In genomic region chr5:64536393-64537112, GRCm38 (mm10) we compare ENCODE assay signal across 9 mouse cellular contexts.
DNase-seq lines count a peak whose midpoint lies in the region; ATAC-seq and TF ChIP-seq lines count a peak whose summit lies in the region.
"Had no signal": no experiment of that assay in that cellular context is flagged by ENCODE, and none has a peak within 500 bp of the region (broad histone marks: within the 10 kb centered on the region; RNA-seq: fewer than 3 reads in every experiment).

No protein-coding gene starts in this region.

- no peak for DNase-seq in liver, embryonic 11.5 days (ENCODE audit: low spot score)
- peak; percentile 42 for DNase-seq in embryo, embryonic 10.5 days (ENCODE audit: low spot score)
- peak; percentile 36 for DNase-seq in heart, postnatal 25 days (ENCODE audit: low spot score)
- DNase-seq in lung, embryonic 14.5 days = peak; percentile 91
- no peak for DNase-seq in spleen, adult 18-20 months
- no peak for DNase-seq in thymus, adult 2 months

- no peaks in the 10 kb centered on the region for H3K4me1 ChIP-seq in liver, embryonic 15.5 days (replicated peaks)
- 0 out of 2 replicates have a peak, but pooled peaks cover 2% of the 10 kb centered on the region for H3K4me1 ChIP-seq in liver, embryonic 11.5 days (replicated peaks; ENCODE audit: control insufficient read depth, insufficient read depth, low read length)
- peaks cover 22% of the 10 kb centered on the region; the same call in 1 of the 2 replicates for H3K4me1 ChIP-seq in lung, embryonic 14.5 days (ENCODE audit: insufficient read depth)
- H3K4me1 ChIP-seq in thymus, adult 2 months (replicated peaks; ENCODE audit: control insufficient read depth, insufficient read depth, low read length) = peaks cover 4% of the 10 kb centered on the region; the same call in 1 of the 2 replicates

- no peak for ATAC-seq in liver, embryonic 15.5 days (ENCODE audit: insufficient read depth)
- no peak for ATAC-seq in liver, embryonic 11.5 days (replicated peaks; ENCODE audit: low FRiP score)
- ATAC-seq in lung, embryonic 14.5 days (ENCODE audit: insufficient read depth) = peak; percentile 98
- no peak for ATAC-seq in cerebellum, adult (ENCODE audit: insufficient number of reproducible peaks, low FRiP score, low TSS enrichment)

- 63% methylated on average over 20 of the region's 20 CpGs for WGBS in liver, embryonic 15.5 days (ENCODE audit: insufficient replicate concordance)
- 64% methylated on average over 20 of the region's 20 CpGs for WGBS in liver, embryonic 11.5 days
- 20% methylated on average over 20 of the region's 20 CpGs for WGBS in lung, embryonic 14.5 days
- 91% methylated on average over 20 of the region's 20 CpGs for WGBS in thymus, adult 2 months

- H3K27ac ChIP-seq in liver, embryonic 15.5 days (replicated peaks) = no peak overlapping the region
- H3K27ac ChIP-seq in liver, embryonic 11.5 days (ENCODE audit: low read depth, low read length) = no peak overlapping the region
- no peak overlapping the region; the same call in 1 of the 2 replicates for H3K27ac ChIP-seq in lung, embryonic 14.5 days (ENCODE audit: low read depth)
- H3K27ac ChIP-seq in thymus, adult 2 months (ENCODE audit: control insufficient read depth, insufficient read depth, low read length) = no peak overlapping the region
- H3K27ac ChIP-seq: neural tube, embryonic 12.5 days had no signal

- H3K4me2 ChIP-seq in liver, embryonic 15.5 days = peak overlapping the region; percentile 12; the same call in 1 of the 2 replicates
- no peak overlapping the region for H3K4me2 ChIP-seq in liver, embryonic 11.5 days
- peak overlapping the region; percentile 46 for H3K4me2 ChIP-seq in lung, embryonic 14.5 days
- H3K4me2 ChIP-seq: neural tube, embryonic 12.5 days had no signal

- no peaks in the 10 kb centered on the region for H3K27me3 ChIP-seq in liver, embryonic 15.5 days
- H3K27me3 ChIP-seq in liver, embryonic 11.5 days (replicated peaks; ENCODE audit: control insufficient read depth, insufficient read depth, low read length) = no peaks in the 10 kb centered on the region
- no peaks in the 10 kb centered on the region for H3K27me3 ChIP-seq in lung, embryonic 14.5 days (ENCODE audit: insufficient read depth, low read length)
- no peaks in the 10 kb centered on the region for H3K27me3 ChIP-seq in thymus, adult 2 months (ENCODE audit: control insufficient read depth, insufficient read depth, low read length)
- H3K27me3 ChIP-seq: neural tube, embryonic 12.5 days had no signal

- TF ChIP-seq POLR2A in thymus, adult 2 months (IDR thresholded peaks at IDR 0.05; ENCODE audit: control insufficient read depth, extremely low read depth, insufficient read depth, low read length, poor library complexity) = no peak

- no peaks in the 10 kb centered on the region for H3K9me3 ChIP-seq in liver, embryonic 15.5 days (replicated peaks)
- H3K9me3 ChIP-seq in liver, embryonic 11.5 days (ENCODE audit: control insufficient read depth, low read length) = no peaks in the 10 kb centered on the region
- H3K9me3 ChIP-seq in lung, embryonic 14.5 days (ENCODE audit: low read depth, low read length) = no peaks in the 10 kb centered on the region
- H3K9me3 ChIP-seq: neural tube, embryonic 12.5 days had no signal

- H3K36me3 ChIP-seq in liver, embryonic 15.5 days (replicated peaks) = no peaks in the 10 kb centered on the region
- no peaks in the 10 kb centered on the region for H3K36me3 ChIP-seq in liver, embryonic 11.5 days (ENCODE audit: control insufficient read depth, insufficient read depth, low read length)
- H3K36me3 ChIP-seq in lung, embryonic 14.5 days (ENCODE audit: insufficient read depth) = no peaks in the 10 kb centered on the region
- H3K36me3 ChIP-seq in thymus, adult 2 months (ENCODE audit: control insufficient read depth, insufficient read depth, low read length) = no peaks in the 10 kb centered on the region
- H3K36me3 ChIP-seq: neural tube, embryonic 12.5 days had no signal

- intact Hi-C loops in heart, postnatal 25 days (cut with DNase I) = no loop called here

- no peak for TF ChIP-seq CTCF in lung, embryonic 14.5 days (IDR thresholded peaks at IDR 0.05; ENCODE audit: low read depth)
- no peak for TF ChIP-seq CTCF in thymus, adult 2 months (IDR thresholded peaks at IDR 0.05; ENCODE audit: borderline replicate concordance, control insufficient read depth, extremely low read depth, insufficient read depth, low read length, poor library complexity)

- H3K9ac ChIP-seq in liver, embryonic 15.5 days = no peak overlapping the region
- H3K9ac ChIP-seq in liver, embryonic 11.5 days (ENCODE audit: low read depth, low read length) = no peak overlapping the region
- H3K9ac ChIP-seq in lung, embryonic 14.5 days = no peak overlapping the region
- H3K9ac ChIP-seq: neural tube, embryonic 12.5 days had no signal

- no peak overlapping the region for H3K4me3 ChIP-seq in liver, embryonic 15.5 days (replicated peaks)
- H3K4me3 ChIP-seq in liver, embryonic 11.5 days (ENCODE audit: low read depth, low read length) = no peak overlapping the region
- no peak overlapping the region for H3K4me3 ChIP-seq in lung, embryonic 14.5 days (ENCODE audit: low read depth, low read length)
- no peak overlapping the region for H3K4me3 ChIP-seq in thymus, adult 2 months (ENCODE audit: control insufficient read depth, insufficient read depth, low read length)
- H3K4me3 ChIP-seq: neural tube, embryonic 12.5 days had no signal

Comparison
In these comparisons a context has a peak if more than half of its experiments do, and no peak if none do; other contexts are left out.
1. DNase-seq: peak in embryo, embryonic 10.5 days (single experiment), heart, postnatal 25 days (single experiment) and lung, embryonic 14.5 days (single experiment); none in liver, embryonic 11.5 days (single experiment), spleen, adult 18-20 months (0 of 2) and thymus, adult 2 months (single experiment).